Mouse (Mus musculus): ENCODE measurements around the gene Trio.

The Trio gene

GRCm38 (mm10) chr15:27991066-27991701 is 34.5 kb downstream of the Trio start:
- DNase-seq, result no peak

- no peak for DNase-seq
Observed at GRCm38 (mm10) chr15:27987979-27988378, 37.7 kb downstream of the Trio start.

GRCm38 (mm10) chr15:27984881-27985280 is 40.8 kb downstream of the Trio start:
- no peak for DNase-seq

- DNase-seq, result no peak
Observed at GRCm38 (mm10) chr15:27981764-27982500, 43.7 kb downstream of the Trio start.

- no peak for DNase-seq
Observed at GRCm38 (mm10) chr15:27981258-27981657, 44.4 kb downstream of the Trio start.

- DNase-seq, result no peak
Observed at GRCm38 (mm10) chr15:27980436-27980835, 45.2 kb downstream of the Trio start.

GRCm38 (mm10) chr15:27976950-27977349 is 48.7 kb downstream of the Trio start:
- no peak for DNase-seq

GRCm38 (mm10) chr15:27976366-27976765 is 49.3 kb downstream of the Trio start:
- no peak for DNase-seq

GRCm38 (mm10) chr15:27974637-27975036 is 51.0 kb downstream of the Trio start:
- no peak for DNase-seq

GRCm38 (mm10) chr15:27968183-27968582 is 57.5 kb downstream of the Trio start:
- no peak for DNase-seq

GRCm38 (mm10) chr15:27967128-27967876 is 58.3 kb downstream of the Trio start:
- DNase-seq, result no peak

- no peak for DNase-seq
Observed at GRCm38 (mm10) chr15:27964877-27965276, 60.8 kb downstream of the Trio start.

- no peak for DNase-seq
Observed at GRCm38 (mm10) chr15:27963506-27963905, 62.1 kb downstream of the Trio start.

- no peak for DNase-seq
Observed at GRCm38 (mm10) chr15:27960642-27961041, 65.0 kb downstream of the Trio start.

- no peak for DNase-seq
Observed at GRCm38 (mm10) chr15:27957867-27958266, 67.8 kb downstream of the Trio start.

GRCm38 (mm10) chr15:27955614-27956013 is 70.0 kb downstream of the Trio start:
- DNase-seq, result no peak

- DNase-seq, result no peak
Observed at GRCm38 (mm10) chr15:27954356-27954755, 71.3 kb downstream of the Trio start.

- no peak for DNase-seq
Observed at GRCm38 (mm10) chr15:27953570-27953969, 72.1 kb downstream of the Trio start.

- no peak for DNase-seq
Observed at GRCm38 (mm10) chr15:27951195-27951594, 74.5 kb downstream of the Trio start.

GRCm38 (mm10) chr15:27949196-27949595 is 76.5 kb downstream of the Trio start:
- no peak for DNase-seq

GRCm38 (mm10) chr15:27947880-27948279 is 77.8 kb downstream of the Trio start:
- no peak for DNase-seq

- no peak for DNase-seq
Observed at GRCm38 (mm10) chr15:27945570-27945969, 80.1 kb downstream of the Trio start.

GRCm38 (mm10) chr15:27944898-27945297 is 80.8 kb downstream of the Trio start:
- DNase-seq, result no peak

Data from lung, postnatal 10 days (tissue).